Mouse (Mus musculus): ENCODE data around the gene Hlx. TPM values are rescaled to one million over a fixed set of nuclear protein-coding genes. Genes with fewer than 3 reads are reported as not detected.
A peak's percentile ranks its signal among the peaks of the same experiment; 100 is the strongest.

Hlx gene
- polyA plus RNA-seq, 1 experiment from 2014 or later, result 2.6 TPM

GRCm38 (mm10) chr1:184731091-184731640 lies 1.3 kb downstream of the Hlx start:
- peak overlapping the region; percentile 36 for H3K4me3 ChIP-seq (replicated peaks)
- H3K9me3 ChIP-seq (replicated peaks), result no peaks in the 10 kb centered on the region
- H3K4me1 ChIP-seq, result peaks cover 27% of the 10 kb centered on the region
- H3K27me3 ChIP-seq (replicated peaks), result peaks cover 85% of the 10 kb centered on the region
- no peak for ATAC-seq (ENCODE audit: low FRiP score)
- H3K27ac ChIP-seq (replicated peaks), result 0 out of 2 replicates have a peak overlapping the region, but pooled peaks have one; percentile 49
- WGBS, result 2% methylated on average over 18 of the region's 18 CpGs
- H3K36me3 ChIP-seq, result no peaks in the 10 kb centered on the region
- H3K9ac ChIP-seq (replicated peaks), result peak overlapping the region; percentile 38; the same call in 1 of the 2 replicates
- H3K4me2 ChIP-seq, result peak overlapping the region; percentile 61

- peaks cover 86% of the 10 kb centered on the region for H3K27me3 ChIP-seq (replicated peaks)
Observed at GRCm38 (mm10) chr1:184730453-184731013, 1.9 kb downstream of the Hlx start.

GRCm38 (mm10) chr1:184729357-184730140 lies 2.9 kb downstream of the Hlx start:
- H3K36me3 ChIP-seq, result no peaks in the 10 kb centered on the region
- peaks cover 87% of the 10 kb centered on the region for H3K27me3 ChIP-seq (replicated peaks)
- no peak overlapping the region for H3K27ac ChIP-seq (replicated peaks)
- 1% methylated on average over 19 of the region's 19 CpGs for WGBS
- 0 out of 2 replicates have a peak overlapping the region, but pooled peaks have one; percentile 17 for H3K4me3 ChIP-seq (replicated peaks)
- H3K9me3 ChIP-seq (replicated peaks), result no peaks in the 10 kb centered on the region
- H3K9ac ChIP-seq (replicated peaks), result no peak overlapping the region
- no peak for ATAC-seq (ENCODE audit: low FRiP score)
- peaks cover 27% of the 10 kb centered on the region for H3K4me1 ChIP-seq
- peak overlapping the region; percentile 5 for H3K4me2 ChIP-seq

More at GRCm38 (mm10) chr1:184730453-184731013, 1.9 kb downstream of the Hlx start:
- H3K27ac ChIP-seq (replicated peaks), result no peak overlapping the region
- H3K9ac ChIP-seq (replicated peaks), result no peak overlapping the region
- H3K9me3 ChIP-seq (replicated peaks), result no peaks in the 10 kb centered on the region
- 4% methylated on average over 12 of the region's 12 CpGs for WGBS
- no peaks in the 10 kb centered on the region for H3K36me3 ChIP-seq
- peaks cover 27% of the 10 kb centered on the region for H3K4me1 ChIP-seq
- H3K4me2 ChIP-seq, result peak overlapping the region; percentile 61; the same call in 1 of the 2 replicates
- no peak for ATAC-seq (ENCODE audit: low FRiP score)
- peak overlapping the region; percentile 17 for H3K4me3 ChIP-seq (replicated peaks)

- no peaks in the 10 kb centered on the region for H3K36me3 ChIP-seq
- no peak overlapping the region for H3K27ac ChIP-seq (replicated peaks)
- H3K4me1 ChIP-seq, result peaks cover 21% of the 10 kb centered on the region
- H3K4me3 ChIP-seq (replicated peaks), result no peak overlapping the region
- no peak for ATAC-seq (ENCODE audit: low FRiP score)
- 3% methylated on average over 6 of the region's 6 CpGs for WGBS
- no peak overlapping the region for H3K9ac ChIP-seq (replicated peaks)
- peaks cover 88% of the 10 kb centered on the region for H3K27me3 ChIP-seq (replicated peaks)
- H3K9me3 ChIP-seq (replicated peaks), result no peaks in the 10 kb centered on the region
- 0 out of 2 replicates have a peak overlapping the region, but pooled peaks have one; percentile 62 for H3K4me2 ChIP-seq
Observed at GRCm38 (mm10) chr1:184728561-184729115, 3.8 kb downstream of the Hlx start.

- H3K4me3 ChIP-seq (replicated peaks), result peak overlapping the region; percentile 36
- peaks cover 21% of the 10 kb centered on the region for H3K4me1 ChIP-seq
- no peak overlapping the region for H3K27ac ChIP-seq (replicated peaks)
- WGBS, result 5% methylated on average over 49 of the region's 49 CpGs
- no peaks in the 10 kb centered on the region for H3K9me3 ChIP-seq (replicated peaks)
- peaks cover 88% of the 10 kb centered on the region for H3K27me3 ChIP-seq (replicated peaks)
- H3K9ac ChIP-seq (replicated peaks), result no peak overlapping the region
- H3K36me3 ChIP-seq, result no peaks in the 10 kb centered on the region
- ATAC-seq (ENCODE audit: low FRiP score), result no peak
- peak overlapping the region; percentile 62 for H3K4me2 ChIP-seq
Observed at GRCm38 (mm10) chr1:184727401-184728265, 4.8 kb downstream of the Hlx start.

- no peaks in the 10 kb centered on the region for H3K9me3 ChIP-seq (replicated peaks)
- H3K36me3 ChIP-seq, result no peaks in the 10 kb centered on the region
- peaks cover 16% of the 10 kb centered on the region for H3K4me1 ChIP-seq
- ATAC-seq (ENCODE audit: low FRiP score), result no peak
- H3K4me3 ChIP-seq (replicated peaks), result peak overlapping the region; percentile 36; the same call in 1 of the 2 replicates
- no peak overlapping the region for H3K9ac ChIP-seq (replicated peaks)
- no peak overlapping the region for H3K27ac ChIP-seq (replicated peaks)
- peak overlapping the region; percentile 62; the same call in 1 of the 2 replicates for H3K4me2 ChIP-seq
- peaks cover 94% of the 10 kb centered on the region for H3K27me3 ChIP-seq (replicated peaks)
- 7% methylated on average over 16 of the region's 16 CpGs for WGBS
Observed at GRCm38 (mm10) chr1:184726576-184727300, 5.7 kb downstream of the Hlx start.

- 3% methylated on average over 11 of the region's 11 CpGs for WGBS
- no peaks in the 10 kb centered on the region for H3K36me3 ChIP-seq
Observed at GRCm38 (mm10) chr1:184725318-184725790, 7.1 kb downstream of the Hlx start.

GRCm38 (mm10) chr1:184724551-184725317 lies 7.7 kb downstream of the Hlx start:
- Histone ChIP-seq H3K9me3 (replicated peaks) (no peaks in the 10 kb centered on the region), H3K27me3 (replicated peaks) (peaks cover 96% of the 10 kb centered on the region), H3K36me3 (no peaks in the 10 kb centered on the region), H3K9ac (replicated peaks) (no peak overlapping the region), H3K4me3 (replicated peaks) (no peak overlapping the region), H3K4me2 (no peak overlapping the region), H3K27ac (replicated peaks) (no peak overlapping the region), H3K4me1 (peaks cover 12% of the 10 kb centered on the region)
- WGBS, result 4% methylated on average over 23 of the region's 23 CpGs
- ATAC-seq (ENCODE audit: low FRiP score), result no peak

More at GRCm38 (mm10) chr1:184725318-184725790, 7.1 kb downstream of the Hlx start:
- no peak overlapping the region for H3K4me2 ChIP-seq
- no peaks in the 10 kb centered on the region for H3K9me3 ChIP-seq (replicated peaks)
- H3K27me3 ChIP-seq (replicated peaks), result peaks cover 95% of the 10 kb centered on the region
- H3K4me3 ChIP-seq (replicated peaks), result no peak overlapping the region
- H3K9ac ChIP-seq (replicated peaks), result no peak overlapping the region
- no peak overlapping the region for H3K27ac ChIP-seq (replicated peaks)
- peaks cover 12% of the 10 kb centered on the region for H3K4me1 ChIP-seq
- no peak for ATAC-seq (ENCODE audit: low FRiP score)

GRCm38 (mm10) chr1:184723899-184724298 lies 8.5 kb downstream of the Hlx start:
- no peak overlapping the region for H3K9ac ChIP-seq (replicated peaks)
- H3K4me3 ChIP-seq (replicated peaks), result no peak overlapping the region
- peaks cover 12% of the 10 kb centered on the region for H3K4me1 ChIP-seq
- peaks cover 97% of the 10 kb centered on the region for H3K27me3 ChIP-seq (replicated peaks)
- no peaks in the 10 kb centered on the region for H3K36me3 ChIP-seq
- H3K4me2 ChIP-seq, result no peak overlapping the region
- H3K27ac ChIP-seq (replicated peaks), result no peak overlapping the region
- ATAC-seq (ENCODE audit: low FRiP score), result no peak
- WGBS, result 7% methylated on average over 3 of the region's 3 CpGs
- H3K9me3 ChIP-seq (replicated peaks), result no peaks in the 10 kb centered on the region

- H3K4me3 ChIP-seq (replicated peaks), result no peak overlapping the region
- H3K4me2 ChIP-seq, result no peak overlapping the region
- H3K9me3 ChIP-seq (replicated peaks), result no peaks in the 10 kb centered on the region
- H3K9ac ChIP-seq (replicated peaks), result no peak overlapping the region
- H3K27ac ChIP-seq (replicated peaks), result no peak overlapping the region
- H3K36me3 ChIP-seq, result no peaks in the 10 kb centered on the region
- WGBS, result 4% methylated on average over 9 of the region's 9 CpGs
- no peak for ATAC-seq (ENCODE audit: low FRiP score)
- peaks cover 95% of the 10 kb centered on the region for H3K27me3 ChIP-seq (replicated peaks)
- peaks cover 10% of the 10 kb centered on the region; the same call in 1 of the 2 replicates for H3K4me1 ChIP-seq
Observed at GRCm38 (mm10) chr1:184721121-184721520, 11.3 kb downstream of the Hlx start.

Measured in neural tube, embryonic 15.5 days (tissue).